Mouse (Mus musculus) MEL (cell line): ENCODE measurements around the gene Nmrk1. TPM values are rescaled to one million over a fixed set of nuclear protein-coding genes. Genes with fewer than 3 reads are reported as not detected.
A peak's percentile ranks its signal among the peaks of the same experiment; 100 is the strongest.

ENCODE experiments used
- DNase-seq: peaks from one replicate; pipeline ENCODE4 v3.0.0; 2011; ENCODE audit warnings: low read depth, low spot score
- H3K27ac ChIP-seq: 2 replicates; pipeline ENCODE4 v1.5.1; 2012; ENCODE audit warnings: low read depth, mild to moderate bottlenecking, control low read depth, low read length, moderate library complexity; ENCODE audit not compliant: control insufficient read depth
- H3K27me3 ChIP-seq, 2 experiments: fragments of 150-350 bp in 1 of 2; sonication (generic) in 1 of 2; 2 replicates each; pipeline ENCODE4 v1.6.1; 2012; ENCODE audit warnings: low read length in 2 of 2, mild to moderate bottlenecking in 2 of 2, improper control_type of control experiment in 1 of 2, moderate library complexity in 1 of 2; ENCODE audit not compliant: insufficient read depth in 2 of 2, control insufficient read depth in 1 of 2
- H3K36me3 ChIP-seq, 2 experiments: 2 replicates each; pipeline ENCODE4 v1.6.1; 2012 to 2014; ENCODE audit warnings: low read length in 2 of 2, improper control_type of control experiment in 1 of 2, inconsistent platforms in 1 of 2, mild to moderate bottlenecking in 1 of 2; ENCODE audit not compliant: insufficient read depth in 2 of 2, control insufficient read depth in 1 of 2
- H3K4me1 ChIP-seq, 2 experiments: fragments of 150-350 bp in 1 of 2; sonication (generic) in 1 of 2; 2 replicates each; pipeline ENCODE4 v1.6.1; 2012; ENCODE audit warnings: low read length in 2 of 2, improper control_type of control experiment in 1 of 2, mild to moderate bottlenecking in 1 of 2; ENCODE audit not compliant: insufficient read depth in 2 of 2, control insufficient read depth in 1 of 2
- H3K4me3 ChIP-seq, 2 experiments: fragments of 150-350 bp in 1 of 2; sonication (generic) in 1 of 2; 2 replicates each; pipeline ENCODE4 v1.5.1; 2012; ENCODE audit warnings: low read depth in 2 of 2, low read length in 2 of 2, mild to moderate bottlenecking in 2 of 2, moderate library complexity in 2 of 2, control low read depth in 1 of 2, improper control_type of control experiment in 1 of 2; ENCODE audit not compliant: control insufficient read depth in 1 of 2, insufficient read depth in 1 of 2
- H3K79me2 ChIP-seq: 2 replicates; pipeline ENCODE4 v1.6.1; 2012; ENCODE audit warnings: mild to moderate bottlenecking, low read length, moderate library complexity; ENCODE audit not compliant: control insufficient read depth, poor library complexity, insufficient read depth
- H3K9ac ChIP-seq: 2 replicates; pipeline ENCODE4 v1.6.1; 2012; ENCODE audit warnings: low read depth, mild to moderate bottlenecking, control low read depth, low read length, moderate library complexity; ENCODE audit not compliant: control insufficient read depth, poor library complexity, severe bottlenecking
- H3K9me3 ChIP-seq: fragments of 150-350 bp; sonication (generic); replicated peaks from 2 replicates; pipeline ENCODE4 v1.6.1; 2012; ENCODE audit warnings: mild to moderate bottlenecking, low read length, improper control_type of control experiment, moderate library complexity; ENCODE audit not compliant: insufficient read depth
- CHD2 ChIP-seq: IDR thresholded peaks from 2 replicates; pipeline ENCODE4 v1.6.1; 2011; ENCODE audit warnings: low read length, improper control_type of control experiment
- CTCF ChIP-seq, 3 experiments: IDR thresholded peaks in 2 of 3; conservative IDR thresholded peaks in 1 of 3; 2 replicates each; pipeline ENCODE4 v1.5.1; 2011 to 2012; ENCODE audit warnings: low read length in 3 of 3, low read depth in 2 of 3, mild to moderate bottlenecking in 2 of 3, improper control_type of control experiment in 1 of 3, inconsistent platforms in 1 of 3, mixed read lengths in 1 of 3, moderate library complexity in 1 of 3; ENCODE audit not compliant: control insufficient read depth in 1 of 3, insufficient read depth in 1 of 3, poor library complexity in 1 of 3, severe bottlenecking in 1 of 3
- E2F4 ChIP-seq: IDR thresholded peaks from 2 replicates; pipeline ENCODE4 v1.6.1; 2011; ENCODE audit warnings: low read depth, low read length, improper control_type of control experiment, borderline replicate concordance
- ELF1 ChIP-seq: IDR thresholded peaks from 2 replicates; pipeline ENCODE4 v1.6.1; 2014; ENCODE audit warnings: low read depth, mild to moderate bottlenecking, inconsistent platforms, low read length, improper control_type of control experiment, moderate library complexity
- EP300 ChIP-seq, 2 experiments: IDR thresholded peaks; 2 replicates each; pipeline ENCODE4 v1.6.1; 2011; ENCODE audit warnings: improper control_type of control experiment in 2 of 2, low read length in 2 of 2, low read depth in 1 of 2, mild to moderate bottlenecking in 1 of 2
- GABPA ChIP-seq: IDR thresholded peaks from 2 replicates; pipeline ENCODE4 v1.6.1; 2012; ENCODE audit warnings: low read depth, mild to moderate bottlenecking, inconsistent platforms, low read length, improper control_type of control experiment, moderate library complexity
- MEF2A ChIP-seq: IDR thresholded peaks from 2 replicates; pipeline ENCODE4 v1.6.1; 2014; ENCODE audit warnings: low read depth, mild to moderate bottlenecking, inconsistent platforms, low read length, improper control_type of control experiment; ENCODE audit not compliant: poor library complexity, insufficient replicate concordance, severe bottlenecking; ENCODE audit errors: extremely low read depth
- MXI1 ChIP-seq: IDR thresholded peaks from 2 replicates; pipeline ENCODE4 v1.6.1; 2011; ENCODE audit warnings: mild to moderate bottlenecking, low read depth, low read length, improper control_type of control experiment
- MYC ChIP-seq: IDR thresholded peaks from 2 replicates; pipeline ENCODE4 v1.6.1; 2011; ENCODE audit warnings: low read depth, mild to moderate bottlenecking, low read length, improper control_type of control experiment, moderate library complexity
- NRF1 ChIP-seq: IDR thresholded peaks from 2 replicates; pipeline ENCODE4 v1.6.1; 2014; ENCODE audit warnings: low read depth, mild to moderate bottlenecking, inconsistent platforms, low read length, improper control_type of control experiment, moderate library complexity; ENCODE audit not compliant: poor library complexity, insufficient read depth, severe bottlenecking
- POLR2A ChIP-seq, 2 experiments: IDR thresholded peaks; 2 replicates each; pipeline ENCODE4 v1.6.1; 2011 to 2012; ENCODE audit warnings: low read length in 2 of 2, mild to moderate bottlenecking in 2 of 2, control low read depth in 1 of 2, improper control_type of control experiment in 1 of 2, low read depth in 1 of 2, moderate library complexity in 1 of 2; ENCODE audit not compliant: control insufficient read depth in 1 of 2, insufficient read depth in 1 of 2, poor library complexity in 1 of 2
- POLR2AphosphoS5 ChIP-seq: IDR thresholded peaks from 2 replicates; pipeline ENCODE4 v1.6.1; 2012; ENCODE audit warnings: low read depth, borderline replicate concordance, mild to moderate bottlenecking, inconsistent platforms, low read length, moderate library complexity, mixed read lengths
- RAD21 ChIP-seq: IDR thresholded peaks from 2 replicates; pipeline ENCODE4 v1.6.1; 2011; ENCODE audit warnings: mild to moderate bottlenecking, low read depth, low read length, improper control_type of control experiment
- RCOR1 ChIP-seq: IDR thresholded peaks from 2 replicates; pipeline ENCODE4 v1.6.1; 2012; ENCODE audit warnings: low read depth, mild to moderate bottlenecking, inconsistent platforms, low read length, improper control_type of control experiment
- SIN3A ChIP-seq: IDR thresholded peaks from 2 replicates; pipeline ENCODE4 v1.6.1; 2012; ENCODE audit warnings: low read length, improper control_type of control experiment, inconsistent platforms
- SMC3 ChIP-seq: IDR thresholded peaks from 2 replicates; pipeline ENCODE4 v1.6.1; 2011; ENCODE audit warnings: low read depth, low read length, improper control_type of control experiment
- TBP ChIP-seq: IDR thresholded peaks from 2 replicates; pipeline ENCODE4 v1.8.0; 2011; ENCODE audit warnings: low read depth, low read length, improper control_type of control experiment
- TCF12 ChIP-seq: IDR thresholded peaks from 2 replicates; pipeline ENCODE4 v1.6.1; 2014; ENCODE audit warnings: low read depth, mild to moderate bottlenecking, inconsistent platforms, low read length, improper control_type of control experiment, moderate library complexity
- UBTF ChIP-seq: IDR thresholded peaks from 2 replicates; pipeline ENCODE4 v1.6.1; 2012; ENCODE audit warnings: low read depth, mild to moderate bottlenecking, inconsistent platforms, low read length, improper control_type of control experiment, moderate library complexity, borderline replicate concordance; ENCODE audit not compliant: insufficient read depth
- USF1 ChIP-seq: IDR thresholded peaks from 2 replicates; pipeline ENCODE4 v1.6.1; 2014; ENCODE audit warnings: low read depth, mild to moderate bottlenecking, inconsistent platforms, low read length, improper control_type of control experiment, moderate library complexity
- ZC3H11A ChIP-seq: IDR thresholded peaks from 2 replicates; pipeline ENCODE4 v1.6.1; 2012; ENCODE audit warnings: low read depth, mild to moderate bottlenecking, inconsistent platforms, low read length, improper control_type of control experiment
- ZMIZ1 ChIP-seq: IDR thresholded peaks from 2 replicates; pipeline ENCODE4 v1.6.1; 2012; ENCODE audit warnings: low read depth, mild to moderate bottlenecking, inconsistent platforms, low read length, improper control_type of control experiment, moderate library complexity
- ZNF384 ChIP-seq: IDR thresholded peaks from 2 replicates; pipeline ENCODE4 v1.6.1; 2012; ENCODE audit warnings: low read depth, mild to moderate bottlenecking, inconsistent platforms, low read length, improper control_type of control experiment
- polyA plus RNA-seq, 2 experiments: library from polyadenylated mRNA; stranded (reverse) in 1 of 2; unstranded in 1 of 2; fragments of >175 nt in 1 of 2; fragments of >200 nt in 1 of 2; gene quantifications; 2 replicates each; pipeline versions ENCODE4 v1.2.1 to v1.2.4; 2012; ENCODE audit warnings: low replicate concordance in 2 of 2, low read depth in 1 of 2; ENCODE audit not compliant: insufficient read length in 2 of 2, insufficient read depth in 1 of 2, missing spikeins in 1 of 2
- total RNA-seq: library from RNA; depleted of rRNA; stranded (reverse); fragments of 300-350 nt; gene quantifications from 2 replicates; pipeline ENCODE4 v1.2.3, GENCODE M21; 2012

The Nmrk1 gene
- total and polyA plus RNA-seq, 3 experiments = 18.5 to 22.5 TPM; not detected in 1

- peaks cover 1% of the 10 kb centered on the region; the same call in 1 of the 2 replicates for H3K79me2 ChIP-seq
- H3K27ac ChIP-seq = no peak overlapping the region
- H3K9ac ChIP-seq = no peak overlapping the region
- no peak for DNase-seq
- no peaks in the 10 kb centered on the region for H3K27me3 ChIP-seq
- TF ChIP-seq POLR2AphosphoS5 (no peak), ZMIZ1 (no peak), POLR2A (IDR thresholded peaks at IDR 0.05; ENCODE audit: control insufficient read depth in 1 of 2, insufficient read depth in 1 of 2, low read depth in 1 of 2, low read length in 2 of 2, poor library complexity in 1 of 2) (no peak), SMC3 (no peak), CHD2 (no peak), UBTF (no peak), MXI1 (no peak; the same call in 1 of the 2 replicates), ELF1 (no peak), GABPA (no peak), EP300 (IDR thresholded peaks at IDR 0.05; ENCODE audit: low read depth in 1 of 2, low read length in 2 of 2) (no peak), MEF2A (no peak), ZNF384 (no peak), CTCF (IDR thresholded peaks at IDR 0.05 in 2 of 3, conservative IDR thresholded peaks at IDR 0.05 in 1 of 3; ENCODE audit: control insufficient read depth in 1 of 3, insufficient read depth in 1 of 3, low read depth in 2 of 3, low read length in 3 of 3, poor library complexity in 1 of 3, severe bottlenecking in 1 of 3) (no peak), TCF12 (no peak), NRF1 (no peak), RAD21 (no peak), RCOR1 (no peak), E2F4 (no peak), MYC (no peak), USF1 (no peak)
- H3K9me3 ChIP-seq = no peaks in the 10 kb centered on the region
- peaks cover 13 to 15% of the 10 kb centered on the region in 2 experiments for H3K4me1 ChIP-seq
- peaks cover 7 to 16% of the 10 kb centered on the region in 2 experiments for H3K36me3 ChIP-seq
- H3K4me3 ChIP-seq = no peak overlapping the region
These were observed 7.2 kb downstream of the Nmrk1 start for GRCm38 (mm10) chr19:18638949-18639348.

GRCm38 (mm10) chr19:18639552-18639951 lies 7.8 kb downstream of the Nmrk1 start:
- Histone ChIP-seq H3K4me3 (no peak overlapping the region), H3K4me1 (peaks cover 14 to 18% of the 10 kb centered on the region in 2 experiments), H3K27me3 (no peaks in the 10 kb centered on the region), H3K79me2 (peaks cover 1% of the 10 kb centered on the region; the same call in 1 of the 2 replicates), H3K9me3 (no peaks in the 10 kb centered on the region), H3K36me3 (peaks cover 7 to 19% of the 10 kb centered on the region in 2 experiments), H3K27ac (no peak overlapping the region), H3K9ac (no peak overlapping the region)
- TF ChIP-seq CTCF (IDR thresholded peaks at IDR 0.05 in 2 of 3, conservative IDR thresholded peaks at IDR 0.05 in 1 of 3; ENCODE audit: control insufficient read depth in 1 of 3, insufficient read depth in 1 of 3, low read depth in 2 of 3, low read length in 3 of 3, poor library complexity in 1 of 3, severe bottlenecking in 1 of 3) (peak; percentile 65 to 70 (median 67)), SIN3A (0 out of 2 replicates have a peak, but pooled peaks have one; percentile 16), TBP (no peak), ZNF384 (no peak), SMC3 (peak; percentile 59), RAD21 (peak; percentile 59), MYC (no peak), POLR2A (IDR thresholded peaks at IDR 0.05; ENCODE audit: control insufficient read depth in 1 of 2, insufficient read depth in 1 of 2, low read depth in 1 of 2, low read length in 2 of 2, poor library complexity in 1 of 2) (no peak), ZC3H11A (peak; percentile 62), ZMIZ1 (no peak)
- DNase-seq = no peak
